Mouse (Mus musculus) stomach, embryonic 16.5 days (tissue): ENCODE measurements around the gene Nox4. TPM values are rescaled to one million over a fixed set of nuclear protein-coding genes. Genes with fewer than 3 reads are reported as not detected.

ENCODE experiments used
- ATAC-seq: fragments of 200-750 bp; cut with Nextera tagmentation; 2 replicates; pipeline ENCODE4 v1.8.0; 2017; ENCODE audit warnings: moderate number of reproducible peaks, moderate TSS enrichment; ENCODE audit not compliant: insufficient read depth, low FRiP score
- H3K27ac ChIP-seq: fragments of 300-500 bp; sonication (generic); 2 replicates; pipeline ENCODE4 v1.5.1; 2014; ENCODE audit warnings: low read length
- H3K27me3 ChIP-seq: fragments of 300-500 bp; sonication (generic); 2 replicates; pipeline ENCODE4 v1.6.1; 2014; ENCODE audit warnings: low read length, control low read depth, mixed read lengths; ENCODE audit not compliant: control insufficient read depth, insufficient read depth
- H3K36me3 ChIP-seq: fragments of 300-500 bp; sonication (generic); 2 replicates; pipeline ENCODE4 v1.6.1; 2014; ENCODE audit warnings: low read length; ENCODE audit not compliant: control insufficient read depth, insufficient read depth
- H3K4me1 ChIP-seq: fragments of 300-500 bp; sonication (generic); 2 replicates; pipeline ENCODE4 v1.6.1; 2014; ENCODE audit warnings: low read length, control low read depth, mixed read lengths; ENCODE audit not compliant: control insufficient read depth, insufficient read depth
- H3K4me2 ChIP-seq: fragments of 300-500 bp; sonication (generic); 2 replicates; pipeline ENCODE4 v1.6.1; 2014; ENCODE audit warnings: low read depth, low read length, mixed read lengths
- H3K4me3 ChIP-seq: fragments of 300-500 bp; sonication (generic); replicated peaks from 2 replicates; pipeline ENCODE4 v1.5.1; 2014; ENCODE audit warnings: mild to moderate bottlenecking, low read length
- H3K9ac ChIP-seq: fragments of 300-500 bp; sonication (generic); 2 replicates; pipeline ENCODE4 v1.6.1; 2014; ENCODE audit warnings: low read length
- H3K9me3 ChIP-seq: fragments of 300-500 bp; sonication (generic); replicated peaks from 2 replicates; pipeline ENCODE4 v1.6.1; 2016; ENCODE audit warnings: low read length, control low read depth; ENCODE audit not compliant: control insufficient read depth
- WGBS: fragments of 180-500 bp; shearing (Covaris S2); extraction: QIAGEN DNeasy Blood & Tissue Kit; methylation state at CpG from one replicate; pipeline ENCODE4 v1.1.7; 2014; 5-methylcytosine and 5-hydroxymethylcytosine counted together
- polyA plus RNA-seq: library from polyadenylated mRNA; unstranded; fragments of >200 nt; fragmentation: Nextera tagmentation; extraction: Ambion mirVana; gene quantifications from 2 replicates; pipeline ENCODE4 v1.2.1, GENCODE M21; 2015

The Nox4 gene
- 4.0 TPM in 2 replicates for polyA plus RNA-seq

DNA sequence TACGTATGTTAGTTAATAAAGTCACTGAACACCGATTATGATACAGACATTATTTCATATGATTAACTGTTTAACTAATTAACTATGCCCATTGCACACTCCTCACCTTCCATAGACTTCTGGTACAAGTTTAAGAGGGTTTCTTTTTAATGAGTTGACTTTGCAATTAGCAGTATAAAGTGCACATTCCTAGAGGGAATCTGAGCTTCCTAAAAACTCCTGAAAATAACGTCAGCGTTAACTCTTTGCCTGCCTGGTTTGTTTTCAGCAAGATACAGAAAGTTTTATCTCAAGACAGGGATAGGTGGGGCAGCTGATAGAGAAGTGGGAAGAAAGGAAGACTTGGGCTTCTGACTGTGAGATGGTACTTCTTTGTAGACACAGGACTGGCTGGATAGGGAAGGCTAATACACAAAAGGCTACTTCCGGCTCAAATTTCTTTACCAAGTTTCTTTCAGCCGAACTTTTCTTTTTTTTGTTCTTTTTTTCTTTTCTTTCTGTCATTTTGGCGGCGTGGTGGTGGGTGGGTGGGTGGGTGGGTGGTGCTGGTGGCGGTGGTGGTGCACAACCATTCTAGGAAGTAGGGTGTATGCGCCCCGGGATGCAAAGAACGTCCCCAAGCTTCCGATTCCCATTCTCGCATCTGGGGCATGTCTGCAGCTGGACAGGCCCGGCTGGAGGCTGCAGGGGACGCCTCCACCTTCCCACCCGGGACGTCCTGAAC is at the start of gene Nox4:
Nox4 (plus strand) TSS at position 241 of the 724 bp plus-strand sequence.
- H3K36me3 ChIP-seq: no peaks in the 10 kb centered on the region
- H3K27ac ChIP-seq: peak within 1 kb of the TSS; percentile 67
- H3K4me1 ChIP-seq: no peaks in the 10 kb centered on the region
- H3K27me3 ChIP-seq: no peaks in the 10 kb centered on the region
- no peak for ATAC-seq
- H3K4me3 ChIP-seq: peak within 1 kb of the TSS; percentile 68
- 9% methylated on average over 18 of the region's 18 CpGs for WGBS
- peak within 1 kb of the TSS; percentile 87 for H3K9ac ChIP-seq
- no peaks in the 10 kb centered on the region for H3K9me3 ChIP-seq
- peak within 1 kb of the TSS; percentile 65 for H3K4me2 ChIP-seq

DNA sequence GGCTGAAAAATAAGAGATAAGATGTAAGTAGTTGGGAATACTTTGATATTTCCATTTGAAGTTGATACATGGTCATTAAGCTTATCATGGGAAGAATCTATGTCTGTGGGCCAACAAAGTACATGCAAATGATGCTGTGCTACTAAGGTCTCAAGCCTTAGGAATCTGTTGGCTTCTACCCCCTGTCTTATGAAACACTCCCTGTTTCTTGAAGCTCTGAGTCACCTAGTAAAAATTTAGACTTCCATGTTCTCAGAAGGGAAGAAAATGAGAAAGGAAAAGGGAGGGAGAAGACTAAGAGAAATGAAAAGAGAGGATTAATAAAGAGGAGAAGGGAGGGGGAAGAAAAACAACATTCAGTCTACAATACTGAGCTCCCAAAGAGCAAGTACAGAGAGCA is 41.1 kb upstream of the Nox4 start:
- Histone ChIP-seq H3K4me1 (no peaks in the 10 kb centered on the region), H3K4me2 (no peak overlapping the region), H3K27me3 (no peaks in the 10 kb centered on the region), H3K36me3 (no peaks in the 10 kb centered on the region), H3K4me3 (no peak overlapping the region), H3K27ac (no peak overlapping the region), H3K9ac (no peak overlapping the region), H3K9me3 (no peaks in the 10 kb centered on the region)
- ATAC-seq: no peak

DNA sequence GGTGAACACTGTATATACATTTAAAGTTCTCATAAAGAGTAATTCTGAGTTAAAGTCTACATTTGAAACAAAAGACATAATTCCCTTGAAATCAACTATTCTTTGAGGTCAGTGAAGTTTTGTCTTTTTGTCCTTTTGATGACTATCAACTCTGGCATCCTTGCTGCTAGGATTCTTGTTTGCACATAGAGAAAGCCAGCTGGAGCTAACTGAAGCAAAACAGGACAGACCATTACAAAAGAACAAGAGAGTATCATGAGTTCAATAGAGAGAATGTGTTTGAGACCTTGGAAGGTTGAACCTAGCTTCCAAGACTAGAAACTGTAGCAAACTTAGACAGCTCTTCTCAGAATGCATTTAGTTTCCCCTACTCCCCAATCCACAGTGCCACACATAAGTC is 24.2 kb upstream of the Nox4 start:
- no peaks in the 10 kb centered on the region for H3K36me3 ChIP-seq

DNA sequence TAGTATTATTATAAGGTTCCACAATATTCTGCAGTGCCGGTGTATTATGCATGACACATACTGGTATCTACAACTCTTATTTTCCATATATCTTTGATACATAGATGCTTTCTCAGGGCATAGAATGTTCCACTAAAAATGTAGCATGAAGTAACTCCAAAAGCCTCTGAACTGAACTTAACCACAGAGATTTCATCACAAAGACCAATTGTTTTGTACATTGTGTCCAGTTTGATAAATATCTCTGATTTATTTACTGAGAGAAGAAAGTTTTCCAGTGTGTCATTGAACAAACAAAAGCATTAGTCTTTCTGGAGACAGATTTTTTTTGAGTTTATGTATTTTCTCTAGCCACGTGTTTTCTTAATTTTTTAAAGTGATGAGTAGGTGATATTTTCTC is 23.1 kb upstream of the Nox4 start:
- no peak for ATAC-seq
- Histone ChIP-seq H3K9me3 (no peaks in the 10 kb centered on the region), H3K4me3 (no peak overlapping the region), H3K4me1 (no peaks in the 10 kb centered on the region), H3K4me2 (no peak overlapping the region), H3K36me3 (no peaks in the 10 kb centered on the region), H3K27ac (no peak overlapping the region), H3K9ac (no peak overlapping the region), H3K27me3 (no peaks in the 10 kb centered on the region)
- WGBS: 68% methylated on average over 2 of the region's 2 CpGs

More for the DNA sequence above, 24.2 kb upstream of the Nox4 start:
- Histone ChIP-seq H3K4me3 (no peak overlapping the region), H3K9ac (no peak overlapping the region), H3K4me1 (no peaks in the 10 kb centered on the region), H3K4me2 (no peak overlapping the region), H3K27ac (no peak overlapping the region), H3K9me3 (no peaks in the 10 kb centered on the region), H3K27me3 (no peaks in the 10 kb centered on the region)
- ATAC-seq: no peak

DNA sequence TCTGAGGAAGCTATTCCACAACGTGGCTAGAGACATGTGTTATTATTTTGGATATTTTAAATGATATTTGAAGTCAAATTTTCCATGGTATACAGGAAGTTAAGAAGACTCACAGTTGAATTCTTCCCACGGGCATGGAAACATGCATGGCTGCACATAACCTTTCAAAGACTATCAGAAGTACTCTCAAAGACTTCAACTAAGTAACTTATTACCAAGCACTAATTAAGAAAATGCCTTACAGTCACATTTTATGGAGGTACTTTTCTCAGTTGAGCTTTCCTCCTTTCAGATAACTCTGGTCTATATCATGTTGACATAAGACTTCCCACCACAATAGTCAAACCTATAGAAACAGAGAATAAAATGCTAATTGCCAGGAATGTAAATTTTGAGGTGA is 20.3 kb upstream of the Nox4 start:
- H3K27ac ChIP-seq: no peak overlapping the region
- no peaks in the 10 kb centered on the region for H3K36me3 ChIP-seq
- H3K9me3 ChIP-seq: no peaks in the 10 kb centered on the region
- no peak overlapping the region for H3K4me2 ChIP-seq
- 32% methylated on average over 2 of the region's 2 CpGs for WGBS
- H3K27me3 ChIP-seq: no peaks in the 10 kb centered on the region
- H3K4me1 ChIP-seq: no peaks in the 10 kb centered on the region
- H3K4me3 ChIP-seq: no peak overlapping the region
- no peak for ATAC-seq
- no peak overlapping the region for H3K9ac ChIP-seq

DNA sequence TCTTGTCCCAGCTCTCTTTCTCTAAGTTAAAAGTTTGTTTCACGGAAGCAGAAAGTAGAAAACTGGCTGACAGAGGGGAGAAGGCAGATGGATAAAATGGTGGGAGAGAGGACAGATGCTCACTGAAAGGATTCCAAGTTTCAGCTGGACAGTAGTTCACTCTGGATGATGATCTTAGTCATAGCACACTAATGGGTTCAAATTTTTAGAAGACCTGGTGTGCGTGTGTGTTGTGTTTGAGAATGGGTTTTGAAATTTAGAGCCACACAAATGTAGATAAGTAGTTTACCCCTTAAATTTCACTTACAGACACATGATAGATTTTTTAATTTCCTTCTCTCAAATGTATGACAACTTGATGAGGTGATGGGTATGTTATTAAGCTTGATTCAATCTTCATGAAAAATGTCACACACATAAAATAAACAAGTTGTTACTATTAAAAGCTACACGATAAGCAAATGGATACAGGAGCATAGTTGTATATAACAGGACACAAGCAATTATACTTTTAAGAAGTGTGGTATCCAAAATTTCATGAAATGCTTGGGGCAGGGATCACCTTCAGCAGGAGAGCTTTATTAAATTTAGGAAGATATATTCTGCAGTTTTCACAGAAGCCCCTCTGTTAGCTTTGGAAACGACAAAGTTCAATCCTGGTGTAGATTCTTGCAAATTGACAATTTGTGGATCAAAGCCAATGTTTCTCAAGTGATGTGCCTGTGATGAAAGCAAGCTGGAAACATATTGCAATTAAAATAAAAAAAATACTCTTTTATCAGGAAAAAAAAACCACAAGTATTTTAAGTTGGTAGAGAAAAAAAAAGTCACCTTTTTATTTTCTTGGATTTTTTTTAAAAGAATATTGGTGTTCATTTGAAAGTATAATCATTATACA is 18.6 kb upstream of the Nox4 start:
- no peaks in the 10 kb centered on the region for H3K27me3 ChIP-seq
- H3K9me3 ChIP-seq: no peaks in the 10 kb centered on the region
- no peak for ATAC-seq
- no peak overlapping the region for H3K4me2 ChIP-seq
- no peak overlapping the region for H3K9ac ChIP-seq
- H3K27ac ChIP-seq: no peak overlapping the region
- 74% methylated on average over 4 of the region's 4 CpGs for WGBS
- H3K4me3 ChIP-seq: no peak overlapping the region
- H3K4me1 ChIP-seq: no peaks in the 10 kb centered on the region
- no peaks in the 10 kb centered on the region for H3K36me3 ChIP-seq

- H3K27ac ChIP-seq: no peak overlapping the region
- no peak overlapping the region for H3K4me3 ChIP-seq
- H3K36me3 ChIP-seq: no peaks in the 10 kb centered on the region
- 89% methylated on average over 1 of the region's 1 CpGs for WGBS
- no peaks in the 10 kb centered on the region for H3K9me3 ChIP-seq
- H3K4me2 ChIP-seq: no peak overlapping the region
- no peak overlapping the region for H3K9ac ChIP-seq
- no peak for ATAC-seq
- H3K4me1 ChIP-seq: no peaks in the 10 kb centered on the region
- H3K27me3 ChIP-seq: no peaks in the 10 kb centered on the region
Observed at GRCm38 (mm10) chr7:87229502-87229901, 16.4 kb upstream of the Nox4 start.

- 66% methylated on average over 1 of the region's 1 CpGs for WGBS
Observed at GRCm38 (mm10) chr7:87241139-87241538, 4.8 kb upstream of the Nox4 start.

DNA sequence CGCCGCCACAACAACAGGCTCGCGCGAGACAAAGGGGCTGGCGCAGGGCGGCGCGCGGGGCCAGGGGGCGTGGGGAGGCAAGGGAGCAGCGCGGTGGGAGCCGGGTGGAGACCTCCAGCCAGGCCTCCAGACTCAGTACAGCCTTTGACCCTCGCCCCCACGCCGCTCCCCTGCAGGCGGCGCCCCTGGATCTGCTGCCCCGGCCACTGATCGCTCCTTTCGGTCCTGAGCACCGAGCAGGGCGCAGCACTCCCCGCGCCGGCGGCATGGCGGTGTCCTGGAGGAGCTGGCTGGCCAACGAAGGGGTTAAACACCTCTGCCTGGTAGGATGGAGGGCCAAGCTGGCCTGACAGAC is 661 bp downstream of the Nox4 start:
- no peaks in the 10 kb centered on the region for H3K9me3 ChIP-seq
- ATAC-seq: peak; percentile 92
- H3K36me3 ChIP-seq: no peaks in the 10 kb centered on the region
- peak overlapping the region; percentile 68 for H3K4me3 ChIP-seq
- peak overlapping the region; percentile 87 for H3K9ac ChIP-seq
- H3K4me2 ChIP-seq: peak overlapping the region; percentile 65
- H3K4me1 ChIP-seq: no peaks in the 10 kb centered on the region
- WGBS: under 1% methylated on average over 29 of the region's 30 CpGs
- no peaks in the 10 kb centered on the region for H3K27me3 ChIP-seq
- peak overlapping the region; percentile 67 for H3K27ac ChIP-seq

More at GRCm38 (mm10) chr7:87241139-87241538, 4.8 kb upstream of the Nox4 start:
- Histone ChIP-seq H3K36me3 (no peaks in the 10 kb centered on the region), H3K27me3 (no peaks in the 10 kb centered on the region), H3K9ac (no peak overlapping the region), H3K4me3 (no peak overlapping the region), H3K27ac (no peak overlapping the region), H3K4me1 (no peaks in the 10 kb centered on the region), H3K9me3 (no peaks in the 10 kb centered on the region), H3K4me2 (no peak overlapping the region)
- ATAC-seq: no peak
